ENCODE assay signal across 30 mouse cellular contexts in the genomic region with DNA sequence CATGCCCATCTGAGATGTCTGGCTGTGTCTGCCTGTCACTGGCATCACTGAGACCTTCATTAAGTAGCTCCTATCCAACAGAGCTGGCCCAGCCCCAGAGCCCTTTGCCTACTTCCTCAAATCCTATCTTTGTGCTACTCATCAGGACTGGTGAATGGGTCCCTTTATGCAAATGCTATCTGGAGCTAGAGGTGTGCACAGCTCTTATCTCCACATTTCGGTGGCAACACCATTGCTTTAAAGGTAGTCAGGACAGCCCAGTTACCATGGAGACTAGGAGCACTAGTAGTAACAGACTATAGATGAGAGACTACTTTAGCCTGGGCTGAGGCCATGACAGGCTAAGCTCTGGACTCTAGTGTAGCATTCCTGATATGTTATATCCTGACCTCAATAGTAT. TPM values are rescaled to one million over a fixed set of nuclear protein-coding genes. Genes with fewer than 3 reads are reported as not detected.
"Had no signal": no experiment of that assay in that cellular context is flagged by ENCODE, and none has a peak within 500 bp of the region (broad histone marks: within the 10 kb centered on the region; RNA-seq: fewer than 3 reads in every experiment).

No protein-coding gene starts in this region.

- DNase-seq: kidney, adult 2 months; kidney, postnatal 25 days; layer of hippocampus, adult 9-11 months; liver; lung, adult 18-20 months; lung, postnatal 14 days; lung, postnatal 4 days; thymus, postnatal 14 days; thymus, postnatal 4 days had no signal

- H3K27me3 ChIP-seq: limb, embryonic 13.5 days; lung, embryonic 15.5 days; midbrain, embryonic 15.5 days; neural tube, embryonic 12.5 days; neural tube, embryonic 15.5 days had no signal

- ATAC-seq: intestine, postnatal 0 days; liver, embryonic 12.5 days; midbrain, embryonic 15.5 days had no signal

- H3K9me3 ChIP-seq: limb, embryonic 10.5 days; limb, embryonic 13.5 days; liver, embryonic 12.5 days; liver, embryonic 15.5 days; lung, embryonic 15.5 days; megakaryocyte, embryonic 14.5 days; midbrain, embryonic 10.5 days; midbrain, embryonic 15.5 days; neural tube, embryonic 12.5 days; neural tube, embryonic 15.5 days had no signal

- H3K4me3 ChIP-seq: layer of hippocampus, adult 2 months; limb, embryonic 10.5 days; limb, embryonic 13.5 days; liver, embryonic 12.5 days; liver, embryonic 15.5 days; lung, embryonic 15.5 days; megakaryocyte, embryonic 14.5 days; midbrain, embryonic 10.5 days; midbrain, embryonic 15.5 days; neural tube, embryonic 12.5 days; neural tube, embryonic 15.5 days had no signal

RNA-seq across cellular contexts. Expression of a gene that starts 13.5 kb away (rescaled TPM):
- total RNA-seq: layer of hippocampus, adult 2 months; layer of hippocampus, postnatal 25 days; left cerebral cortex, adult 18-20 months; left cerebral cortex, postnatal 25 days had no signal
- polyA plus RNA-seq: intestine, postnatal 0 days; kidney, adult 2 months; kidney, embryonic 14.5 days; kidney, postnatal 0 days; large intestine, adult 2 months; limb, embryonic 10.5 days; limb, embryonic 13.5 days; liver, embryonic 12.5 days; liver, embryonic 15.5 days; lung, embryonic 15.5 days; midbrain, embryonic 10.5 days; midbrain, embryonic 15.5 days; neural tube, embryonic 12.5 days; neural tube, embryonic 15.5 days; small intestine, adult 2 months; spleen, adult 2 months; stomach, embryonic 14.5 days had no signal

RNA-seq across cellular contexts. Expression of a gene that starts 27.9 kb away (rescaled TPM):
- total RNA-seq: left cerebral cortex, postnatal 25 days had no signal
- polyA plus RNA-seq: kidney, embryonic 14.5 days; kidney, postnatal 0 days; liver, embryonic 12.5 days; liver, embryonic 15.5 days; lung, embryonic 15.5 days; midbrain, embryonic 15.5 days; neural tube, embryonic 12.5 days; spleen, adult 2 months; stomach, embryonic 14.5 days had no signal
